Mouse (Mus musculus): ENCODE measurements around the gene Slc9c1. TPM values are rescaled to one million over a fixed set of nuclear protein-coding genes. Genes with fewer than 3 reads are reported as not detected.

Gene Slc9c1
- total RNA-seq, 2 experiments from 2014 or later: not detected

GRCm38 (mm10) chr16:45623230-45623629, 88.1 kb downstream of the Slc9c1 start:
- intact Hi-C loops (cut with DNase I): no loop called here
- DNase-seq: no peak

- no peak for DNase-seq
- intact Hi-C loops (cut with DNase I): no loop called here
Observed at GRCm38 (mm10) chr16:45624791-45625190, 89.7 kb downstream of the Slc9c1 start.

GRCm38 (mm10) chr16:45625342-45625741, 90.2 kb downstream of the Slc9c1 start:
- intact Hi-C loops (cut with DNase I): no loop called here
- no peak for DNase-seq

- intact Hi-C loops (cut with DNase I): no loop called here
Observed at GRCm38 (mm10) chr16:45629497-45630105, 94.5 kb downstream of the Slc9c1 start.

GRCm38 (mm10) chr16:45630347-45630960, 95.3 kb downstream of the Slc9c1 start:
- peak; percentile 68 for DNase-seq
- intact Hi-C loops (cut with DNase I): no loop called here

More at GRCm38 (mm10) chr16:45629497-45630105, 94.5 kb downstream of the Slc9c1 start:
- DNase-seq: no peak

GRCm38 (mm10) chr16:45632420-45632819, 97.3 kb downstream of the Slc9c1 start:
- intact Hi-C loops (cut with DNase I): no loop called here
- no peak for DNase-seq

- DNase-seq: no peak
- intact Hi-C loops (cut with DNase I): no loop called here
Observed at GRCm38 (mm10) chr16:45635826-45636225, 100.7 kb downstream of the Slc9c1 start.

GRCm38 (mm10) chr16:45640070-45640762, 105.1 kb downstream of the Slc9c1 start:
- DNase-seq: no peak
- intact Hi-C loops (cut with DNase I): no loop called here

- intact Hi-C loops (cut with DNase I): no loop called here
- no peak for DNase-seq
Observed at GRCm38 (mm10) chr16:45641301-45641700, 106.2 kb downstream of the Slc9c1 start.

GRCm38 (mm10) chr16:45643944-45644343, 108.8 kb downstream of the Slc9c1 start:
- intact Hi-C loops (cut with DNase I): no loop called here
- DNase-seq: no peak

- no peak for DNase-seq
- intact Hi-C loops (cut with DNase I): no loop called here
Observed at GRCm38 (mm10) chr16:45644380-45644779, 109.3 kb downstream of the Slc9c1 start.

- intact Hi-C loops (cut with DNase I): no loop called here
- DNase-seq: no peak
Observed at GRCm38 (mm10) chr16:45651497-45651896, 116.4 kb downstream of the Slc9c1 start.

GRCm38 (mm10) chr16:45653009-45653933, 118.2 kb downstream of the Slc9c1 start:
- DNase-seq: no peak

GRCm38 (mm10) chr16:45653934-45654332, 118.8 kb downstream of the Slc9c1 start, which contains the start of gene BC016579:
Gene BC016579, minus strand, starts transcription at chr16:45654068.
- intact Hi-C loops (cut with DNase I): no loop called here

More at GRCm38 (mm10) chr16:45653009-45653933, 118.2 kb downstream of the Slc9c1 start:
- intact Hi-C loops (cut with DNase I): no loop called here

GRCm38 (mm10) chr16:45654465-45654864, 119.4 kb downstream of the Slc9c1 start:
- intact Hi-C loops (cut with DNase I): no loop called here
- no peak for DNase-seq

More at GRCm38 (mm10) chr16:45653934-45654332, 118.8 kb downstream of the Slc9c1 start, which contains the start of gene BC016579:
- no peak for DNase-seq

Other genes with a start within 250 kb of the Slc9c1 start
- 100 to 1,000 TPM; 312 to 324 TPM for gene Cd200, start 126.3 kb upstream of the Slc9c1 start, total RNA-seq (2021)
- not detected for gene Gm609, start 42.3 kb upstream of the Slc9c1 start, total RNA-seq (2021)
- gene Gm17783, start 3.3 kb upstream of the Slc9c1 start, total RNA-seq (2021): not detected
- not detected for gene Gcsam, start 75.1 kb downstream of the Slc9c1 start, total RNA-seq (2021)
- not detected for gene BC016579, start 118.8 kb downstream of the Slc9c1 start, total RNA-seq (2021)
- gene Tmprss7, start 158.3 kb downstream of the Slc9c1 start, total RNA-seq (2021): 1 to 10 TPM; 3.5 to 3.7 TPM
- gene Tagln3, start 189.3 kb downstream of the Slc9c1 start, total RNA-seq (2021): 100 to 1,000 TPM; 181 to 201 TPM
- gene Abhd10, start 207.6 kb downstream of the Slc9c1 start, total RNA-seq (2021): 10 to 100 TPM; 19.8 to 24.8 TPM